Mouse (Mus musculus) stomach, embryonic 14.5 days (tissue): ENCODE results near the gene Cdk1. TPM values are rescaled to one million over a fixed set of nuclear protein-coding genes. Genes with fewer than 3 reads are reported as not detected.
A peak's percentile ranks its signal among the peaks of the same experiment; 100 is the strongest.

ENCODE experiments used
- ATAC-seq: fragments of 200-750 bp; cut with Nextera tagmentation; 2 replicates; pipeline ENCODE4 v1.8.0; 2017; ENCODE audit warnings: low read depth, moderate TSS enrichment; ENCODE audit not compliant: insufficient number of reproducible peaks, insufficient read depth, low FRiP score
- H3K27ac ChIP-seq: fragments of 300-500 bp; sonication (generic); 2 replicates; pipeline ENCODE4 v1.5.1; 2014; ENCODE audit warnings: mild to moderate bottlenecking, low read length, moderate library complexity, mixed read lengths
- H3K27me3 ChIP-seq: fragments of 300-500 bp; sonication (generic); 2 replicates; pipeline ENCODE4 v1.6.1; 2014; ENCODE audit warnings: low read length, control low read depth, mixed read lengths; ENCODE audit not compliant: control insufficient read depth, insufficient read depth
- H3K36me3 ChIP-seq: fragments of 300-500 bp; sonication (generic); 2 replicates; pipeline ENCODE4 v1.6.1; 2014; ENCODE audit warnings: mild to moderate bottlenecking, control low read depth, low read length, moderate library complexity, mixed read lengths; ENCODE audit not compliant: control insufficient read depth, insufficient read depth
- H3K4me1 ChIP-seq: fragments of 300-500 bp; sonication (generic); 2 replicates; pipeline ENCODE4 v1.6.1; 2014; ENCODE audit warnings: low read length, control low read depth, mixed read lengths; ENCODE audit not compliant: control insufficient read depth, insufficient read depth
- H3K4me2 ChIP-seq: fragments of 300-500 bp; sonication (generic); replicated peaks from 2 replicates; pipeline ENCODE4 v1.6.1; 2014; ENCODE audit warnings: low read depth, low read length, control low read depth
- H3K4me3 ChIP-seq: fragments of 300-500 bp; sonication (generic); 2 replicates; pipeline ENCODE4 v1.5.1; 2014; ENCODE audit warnings: low read depth, low read length, control low read depth
- H3K9ac ChIP-seq: fragments of 300-500 bp; sonication (generic); replicated peaks from 2 replicates; pipeline ENCODE4 v1.6.1; 2014; ENCODE audit warnings: low read depth, mild to moderate bottlenecking, control low read depth, low read length, moderate library complexity, mixed read lengths
- H3K9me3 ChIP-seq: fragments of 300-500 bp; sonication (generic); 2 replicates; pipeline ENCODE4 v1.6.1; 2016; ENCODE audit warnings: low read depth, low read length, control low read depth; ENCODE audit not compliant: control insufficient read depth
- WGBS: fragments of 180-500 bp; shearing (Covaris S2); extraction: QIAGEN DNeasy Blood & Tissue Kit; methylation state at CpG from one replicate; pipeline ENCODE4 v1.1.7; 2014; 5-methylcytosine and 5-hydroxymethylcytosine counted together
- polyA plus RNA-seq: library from polyadenylated mRNA; unstranded; fragments of >200 nt; fragmentation: Nextera tagmentation; extraction: Ambion mirVana; gene quantifications from 2 replicates; pipeline ENCODE4 v1.2.1, GENCODE M21; 2014

The Cdk1 gene
- polyA plus RNA-seq, 1 experiment from 2014 or later, result 467 TPM

GRCm38 (mm10) chr10:69327362-69327761 lies 25.4 kb downstream of the Cdk1 start:
- H3K4me3 ChIP-seq, result no peak overlapping the region
- no peak overlapping the region for H3K27ac ChIP-seq
- no peaks in the 10 kb centered on the region for H3K27me3 ChIP-seq
- 0 out of 2 replicates have a peak, but pooled peaks have one; percentile 42 for ATAC-seq
- no peak overlapping the region for H3K9ac ChIP-seq
- WGBS, result 53% methylated on average over 8 of the region's 8 CpGs
- no peaks in the 10 kb centered on the region for H3K9me3 ChIP-seq
- no peaks in the 10 kb centered on the region for H3K4me1 ChIP-seq
- H3K36me3 ChIP-seq, result no peaks in the 10 kb centered on the region
- H3K4me2 ChIP-seq, result no peak overlapping the region

DNA sequence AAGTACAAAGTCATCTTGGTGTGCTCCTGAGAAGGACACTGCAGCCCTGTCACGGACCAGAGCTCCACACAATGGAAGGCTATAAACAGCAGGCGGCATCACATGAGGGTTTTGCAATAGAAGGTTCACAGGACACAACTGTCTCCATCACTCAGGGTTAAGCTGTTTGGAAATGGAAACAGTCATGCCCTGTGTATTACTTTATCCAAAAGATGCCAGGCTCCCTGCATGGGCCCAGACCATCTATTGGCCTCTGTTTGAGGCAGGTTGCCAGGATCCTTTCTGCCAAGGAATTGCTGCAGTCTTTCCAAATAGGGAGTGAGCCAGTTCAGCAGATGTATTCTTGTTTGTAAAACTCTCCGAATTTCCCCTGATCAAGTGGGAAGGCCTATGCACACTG lies 26.3 kb downstream of the Cdk1 start:
- no peak for ATAC-seq
- H3K4me3 ChIP-seq, result no peak overlapping the region
- no peaks in the 10 kb centered on the region for H3K36me3 ChIP-seq
- 0 out of 2 replicates have a peak, but pooled peaks cover 4% of the 10 kb centered on the region for H3K4me1 ChIP-seq
- H3K27me3 ChIP-seq, result no peaks in the 10 kb centered on the region
- no peaks in the 10 kb centered on the region for H3K9me3 ChIP-seq
- 81% methylated on average over 3 of the region's 3 CpGs for WGBS
- H3K27ac ChIP-seq, result no peak overlapping the region
- H3K9ac ChIP-seq, result no peak overlapping the region
- H3K4me2 ChIP-seq, result no peak overlapping the region

DNA sequence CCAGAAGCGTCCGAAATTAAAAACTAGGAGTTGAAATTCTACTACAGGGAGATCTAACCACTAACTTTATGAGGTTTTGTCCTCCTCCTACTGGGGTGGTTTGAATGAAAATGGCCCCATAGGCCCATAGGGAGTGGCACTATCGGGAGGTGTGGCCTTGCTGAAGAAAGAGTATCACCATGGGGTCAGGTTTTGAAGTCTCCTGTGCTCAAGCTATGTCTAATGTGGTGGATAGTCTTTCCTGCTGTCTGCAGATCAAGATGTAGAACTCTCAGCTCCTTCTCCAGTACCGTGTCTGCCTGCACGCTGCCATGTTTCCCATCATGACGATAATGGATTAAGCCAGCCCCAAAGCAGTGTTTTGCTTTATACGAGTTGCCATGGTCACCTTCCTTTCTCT lies 27.9 kb downstream of the Cdk1 start:
- Histone ChIP-seq H3K27ac (no peak overlapping the region), H3K27me3 (no peaks in the 10 kb centered on the region), H3K36me3 (no peaks in the 10 kb centered on the region), H3K9me3 (no peaks in the 10 kb centered on the region), H3K4me2 (no peak overlapping the region), H3K4me3 (no peak overlapping the region), H3K4me1 (peaks cover 8% of the 10 kb centered on the region; the same call in 1 of the 2 replicates), H3K9ac (no peak overlapping the region)
- no peak for ATAC-seq
- 87% methylated on average over 7 of the region's 7 CpGs for WGBS

DNA sequence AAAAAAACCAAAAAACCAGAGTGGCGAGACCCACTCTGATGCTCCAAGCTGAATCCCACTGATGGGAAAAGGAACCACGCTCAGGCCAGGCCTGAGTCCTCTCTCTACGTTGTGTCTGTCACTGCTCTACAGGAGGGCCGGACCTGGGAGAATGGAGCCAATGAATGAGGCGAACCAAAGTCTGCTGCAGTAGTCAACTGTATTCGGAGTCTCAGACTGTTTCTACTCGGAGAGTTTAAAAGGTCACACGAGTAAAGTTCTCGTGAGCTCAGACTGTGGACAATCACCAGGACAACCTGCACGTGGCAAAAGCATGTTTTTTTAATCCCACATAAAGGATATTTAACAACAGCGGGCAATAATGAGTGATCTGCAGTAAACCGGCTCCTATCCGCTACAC lies 28.8 kb downstream of the Cdk1 start:
- Histone ChIP-seq H3K9ac (no peak overlapping the region), H3K9me3 (no peaks in the 10 kb centered on the region), H3K27me3 (no peaks in the 10 kb centered on the region), H3K4me3 (no peak overlapping the region), H3K4me1 (peaks cover 8% of the 10 kb centered on the region; the same call in 1 of the 2 replicates), H3K27ac (no peak overlapping the region), H3K4me2 (no peak overlapping the region), H3K36me3 (no peaks in the 10 kb centered on the region)
- ATAC-seq, result no peak
- 78% methylated on average over 13 of the region's 13 CpGs for WGBS

DNA sequence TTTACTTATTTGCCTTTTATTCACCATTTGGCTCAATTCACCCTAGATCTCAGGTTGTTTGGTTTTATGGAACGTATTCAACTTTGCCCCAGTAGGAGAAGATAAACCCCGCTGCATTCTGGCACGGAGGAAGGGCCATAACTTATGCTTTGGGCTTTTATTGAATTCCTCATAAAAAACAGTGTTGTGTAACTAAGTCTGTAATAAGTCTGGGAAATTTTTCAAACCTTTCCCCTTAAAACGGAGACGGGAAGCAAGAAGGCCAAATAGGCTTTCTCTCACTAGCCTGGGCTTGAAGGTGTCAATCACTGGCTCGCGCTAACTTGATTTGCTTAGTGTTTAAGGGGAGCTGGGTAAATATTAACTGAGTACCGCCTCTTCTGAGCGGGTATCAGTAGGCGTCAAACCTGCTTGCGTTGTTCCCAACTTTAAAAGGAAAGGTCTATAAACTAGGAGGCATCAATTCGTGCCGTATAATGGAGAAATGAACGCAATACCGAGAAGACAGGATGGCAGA lies 31.2 kb downstream of the Cdk1 start:
- Histone ChIP-seq H3K27ac (peak overlapping the region; percentile 24; the same call in 1 of the 2 replicates), H3K27me3 (no peaks in the 10 kb centered on the region), H3K9ac (0 out of 2 replicates have a peak overlapping the region, but pooled peaks have one; percentile 25), H3K4me3 (peak overlapping the region; percentile 22), H3K36me3 (no peaks in the 10 kb centered on the region), H3K9me3 (peaks cover 3% of the 10 kb centered on the region; the same call in 1 of the 2 replicates), H3K4me2 (peak overlapping the region; percentile 39), H3K4me1 (peaks cover 8% of the 10 kb centered on the region; the same call in 1 of the 2 replicates)
- peak; percentile 68 for ATAC-seq
- WGBS, result 39% methylated on average over 15 of the region's 15 CpGs

GRCm38 (mm10) chr10:69320667-69321518 lies 31.8 kb downstream of the Cdk1 start:
- Histone ChIP-seq H3K27ac (peak overlapping the region; percentile 24), H3K36me3 (no peaks in the 10 kb centered on the region), H3K9me3 (peaks cover 3% of the 10 kb centered on the region; the same call in 1 of the 2 replicates), H3K4me3 (peak overlapping the region; percentile 22), H3K27me3 (no peaks in the 10 kb centered on the region), H3K9ac (0 out of 2 replicates have a peak overlapping the region, but pooled peaks have one; percentile 25), H3K4me2 (peak overlapping the region; percentile 39), H3K4me1 (peaks cover 8% of the 10 kb centered on the region; the same call in 1 of the 2 replicates)
- 40% methylated on average over 21 of the region's 21 CpGs for WGBS
- peak; percentile 87; the same call in 1 of the 2 replicates for ATAC-seq

DNA sequence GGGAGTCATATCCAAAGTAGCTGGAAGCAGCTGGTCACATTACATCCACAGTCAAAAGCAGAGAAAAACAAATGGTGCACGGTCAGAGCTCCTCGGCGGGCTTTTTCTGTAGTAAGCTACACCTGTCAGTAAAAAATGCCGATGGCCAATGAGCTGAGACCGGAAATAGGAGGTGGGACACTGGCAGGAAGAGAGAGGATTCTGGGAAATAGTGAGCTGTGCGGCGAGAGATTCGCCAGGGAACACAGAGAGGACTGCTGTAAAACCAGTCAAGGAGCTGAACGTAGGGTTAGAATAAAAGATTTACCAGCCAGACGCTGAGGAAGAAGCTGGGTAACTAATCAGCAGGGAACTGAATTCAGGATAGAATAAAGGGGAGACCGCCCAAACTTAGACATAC lies 34.2 kb downstream of the Cdk1 start:
- no peak overlapping the region for H3K9ac ChIP-seq
- H3K4me1 ChIP-seq, result peaks cover 8% of the 10 kb centered on the region; the same call in 1 of the 2 replicates
- H3K4me2 ChIP-seq, result no peak overlapping the region
- H3K4me3 ChIP-seq, result no peak overlapping the region
- H3K36me3 ChIP-seq, result no peaks in the 10 kb centered on the region
- WGBS, result 86% methylated on average over 11 of the region's 11 CpGs
- no peaks in the 10 kb centered on the region for H3K27me3 ChIP-seq
- no peak overlapping the region for H3K27ac ChIP-seq
- ATAC-seq, result no peak
- H3K9me3 ChIP-seq, result peaks cover 3% of the 10 kb centered on the region; the same call in 1 of the 2 replicates

GRCm38 (mm10) chr10:69313944-69314343 lies 38.8 kb downstream of the Cdk1 start:
- ATAC-seq, result no peak
- peaks cover 3% of the 10 kb centered on the region; the same call in 1 of the 2 replicates for H3K9me3 ChIP-seq
- no peak overlapping the region for H3K4me3 ChIP-seq
- no peaks in the 10 kb centered on the region for H3K27me3 ChIP-seq
- H3K27ac ChIP-seq, result no peak overlapping the region
- H3K9ac ChIP-seq, result no peak overlapping the region
- H3K4me2 ChIP-seq, result no peak overlapping the region
- 50% methylated on average over 8 of the region's 8 CpGs for WGBS
- no peaks in the 10 kb centered on the region for H3K36me3 ChIP-seq
- 0 out of 2 replicates have a peak, but pooled peaks cover 2% of the 10 kb centered on the region for H3K4me1 ChIP-seq
